Mouse (Mus musculus) embryonic facial prominence, embryonic 11.5 days (tissue): ENCODE data around the gene Gm49358. TPM values are rescaled to one million over a fixed set of nuclear protein-coding genes. Genes with fewer than 3 reads are reported as not detected.

Experiments
- ATAC-seq: fragments of 200-750 bp; cut with Nextera tagmentation; replicated peaks from 2 replicates; pipeline ENCODE4 v1.8.0; 2017; ENCODE audit warnings: low read depth; ENCODE audit not compliant: insufficient number of reproducible peaks, low FRiP score, low TSS enrichment
- DNase-seq: peaks from one replicate; pipeline ENCODE4 v3.0.0-alpha.2; 2015; ENCODE audit warnings: low spot score
- H3K27ac ChIP-seq: fragments of 300-500 bp; sonication (generic); replicated peaks from 2 replicates; pipeline ENCODE4 v1.5.1; 2014; ENCODE audit warnings: mild to moderate bottlenecking, low read depth, low read length, control low read depth
- H3K27me3 ChIP-seq: fragments of 300-500 bp; sonication (generic); 2 replicates; pipeline ENCODE4 v1.6.1; 2014; ENCODE audit warnings: mild to moderate bottlenecking, low read length, moderate library complexity, mixed read lengths; ENCODE audit not compliant: control insufficient read depth, insufficient read depth
- H3K36me3 ChIP-seq: fragments of 300-500 bp; sonication (generic); replicated peaks from 2 replicates; pipeline ENCODE4 v1.6.1; 2014; ENCODE audit warnings: low read depth, mild to moderate bottlenecking, low read length, moderate library complexity, mixed read lengths; ENCODE audit not compliant: control insufficient read depth, insufficient read depth
- H3K4me1 ChIP-seq: fragments of 300-500 bp; sonication (generic); 2 replicates; pipeline ENCODE4 v1.6.1; 2014; ENCODE audit warnings: low read length, mixed read lengths; ENCODE audit not compliant: control insufficient read depth, insufficient read depth
- H3K4me2 ChIP-seq: fragments of 300-500 bp; sonication (generic); 2 replicates; pipeline ENCODE4 v1.6.1; 2014; ENCODE audit warnings: low read depth, mild to moderate bottlenecking, control low read depth, low read length, moderate library complexity
- H3K4me3 ChIP-seq: fragments of 300-500 bp; sonication (generic); 2 replicates; pipeline ENCODE4 v1.5.1; 2014; ENCODE audit warnings: low read depth, low read length, control low read depth
- H3K9ac ChIP-seq: fragments of 300-500 bp; sonication (generic); replicated peaks from 2 replicates; pipeline ENCODE4 v1.6.1; 2014; ENCODE audit warnings: mild to moderate bottlenecking, control low read depth, low read length
- H3K9me3 ChIP-seq: fragments of 300-500 bp; sonication (generic); replicated peaks from 2 replicates; pipeline ENCODE4 v1.6.1; 2016; ENCODE audit warnings: mild to moderate bottlenecking, low read length, inconsistent platforms, mixed read lengths; ENCODE audit not compliant: control insufficient read depth
- WGBS: fragments of 180-500 bp; shearing (Covaris S2); extraction: QIAGEN DNeasy Blood & Tissue Kit; methylation state at CpG from one replicate; pipeline ENCODE4 v1.1.7; 2014; 5-methylcytosine and 5-hydroxymethylcytosine counted together
- polyA plus RNA-seq: library from polyadenylated mRNA; unstranded; fragments of >200 nt; fragmentation: Nextera tagmentation; extraction: Ambion mirVana; gene quantifications from 2 replicates; pipeline ENCODE4 v1.2.1, GENCODE M21; 2014

Gm49358 gene
- polyA plus RNA-seq, 1 experiment from 2014 or later: 0.31 TPM

- no peak overlapping the region for H3K9ac ChIP-seq
- DNase-seq (no peak), ATAC-seq (no peak)
- H3K9me3 ChIP-seq: no peaks in the 10 kb centered on the region
- no peak overlapping the region for H3K4me3 ChIP-seq
- H3K4me2 ChIP-seq: no peak overlapping the region
- WGBS: 84% methylated on average over 6 of the region's 6 CpGs
- H3K27ac ChIP-seq: no peak overlapping the region
- H3K4me1 ChIP-seq: no peaks in the 10 kb centered on the region; the same call in 1 of the 2 replicates
- no peaks in the 10 kb centered on the region for H3K36me3 ChIP-seq
- H3K27me3 ChIP-seq: no peaks in the 10 kb centered on the region
Measured at GRCm38 (mm10) chr10:86755816-86756502, 7.8 kb upstream of the Gm49358 start.

DNA sequence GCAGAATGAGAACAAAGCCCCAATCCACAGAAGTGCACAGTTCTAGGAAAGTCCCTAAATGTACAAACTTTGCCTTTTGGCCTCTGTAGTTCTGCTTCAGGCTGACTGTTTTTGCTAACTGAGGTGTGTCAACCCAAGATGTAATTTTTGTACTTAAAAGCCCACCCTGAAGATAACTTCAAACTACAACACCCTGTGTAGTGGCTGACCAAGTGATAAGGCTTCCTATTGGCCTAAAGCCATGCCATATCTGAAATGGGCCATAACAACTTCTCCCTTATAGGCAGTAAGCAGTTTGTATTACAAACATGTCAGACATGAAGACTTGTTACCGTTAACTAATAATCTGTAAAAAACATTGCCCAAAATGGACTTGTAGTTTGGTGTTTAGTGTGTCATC lies 6.0 kb upstream of the Gm49358 start:
- H3K4me1 ChIP-seq: no peaks in the 10 kb centered on the region; the same call in 1 of the 2 replicates
- H3K27me3 ChIP-seq: no peaks in the 10 kb centered on the region
- no peak overlapping the region for H3K27ac ChIP-seq
- H3K36me3 ChIP-seq: no peaks in the 10 kb centered on the region
- H3K9me3 ChIP-seq: no peaks in the 10 kb centered on the region
- DNase-seq (no peak), ATAC-seq (no peak)
- no peak overlapping the region for H3K9ac ChIP-seq
- 86% methylated on average over 1 of the region's 1 CpGs for WGBS
- H3K4me3 ChIP-seq: no peak overlapping the region
- no peak overlapping the region for H3K4me2 ChIP-seq

GRCm38 (mm10) chr10:86758211-86758610 lies 5.6 kb upstream of the Gm49358 start:
- no peaks in the 10 kb centered on the region; the same call in 1 of the 2 replicates for H3K4me1 ChIP-seq
- no peak overlapping the region for H3K27ac ChIP-seq
- no peak overlapping the region for H3K4me3 ChIP-seq
- H3K9ac ChIP-seq: no peak overlapping the region
- H3K4me2 ChIP-seq: no peak overlapping the region
- ATAC-seq: no peak
- no peaks in the 10 kb centered on the region for H3K36me3 ChIP-seq
- DNase-seq: no peak
- H3K9me3 ChIP-seq: no peaks in the 10 kb centered on the region
- WGBS: 89% methylated on average over 6 of the region's 6 CpGs
- H3K27me3 ChIP-seq: no peaks in the 10 kb centered on the region

GRCm38 (mm10) chr10:86761236-86761635 lies 2.5 kb upstream of the Gm49358 start:
- Histone ChIP-seq H3K4me1 (no peaks in the 10 kb centered on the region; the same call in 1 of the 2 replicates), H3K4me3 (no peak overlapping the region), H3K9me3 (no peaks in the 10 kb centered on the region), H3K9ac (no peak overlapping the region), H3K4me2 (no peak overlapping the region), H3K27ac (no peak overlapping the region), H3K27me3 (no peaks in the 10 kb centered on the region), H3K36me3 (no peaks in the 10 kb centered on the region)
- no peak for ATAC-seq
- WGBS: 85% methylated on average over 1 of the region's 1 CpGs
- DNase-seq: no peak

- DNase-seq: no peak
- Histone ChIP-seq H3K27ac (no peak overlapping the region), H3K4me3 (no peak overlapping the region), H3K4me1 (no peaks in the 10 kb centered on the region; the same call in 1 of the 2 replicates), H3K36me3 (no peaks in the 10 kb centered on the region), H3K9me3 (no peaks in the 10 kb centered on the region), H3K27me3 (no peaks in the 10 kb centered on the region), H3K4me2 (no peak overlapping the region), H3K9ac (no peak overlapping the region)
- ATAC-seq: no peak
- 46% methylated on average over 7 of the region's 7 CpGs for WGBS
Measured at GRCm38 (mm10) chr10:86761722-86762383, 1.9 kb upstream of the Gm49358 start.

DNA sequence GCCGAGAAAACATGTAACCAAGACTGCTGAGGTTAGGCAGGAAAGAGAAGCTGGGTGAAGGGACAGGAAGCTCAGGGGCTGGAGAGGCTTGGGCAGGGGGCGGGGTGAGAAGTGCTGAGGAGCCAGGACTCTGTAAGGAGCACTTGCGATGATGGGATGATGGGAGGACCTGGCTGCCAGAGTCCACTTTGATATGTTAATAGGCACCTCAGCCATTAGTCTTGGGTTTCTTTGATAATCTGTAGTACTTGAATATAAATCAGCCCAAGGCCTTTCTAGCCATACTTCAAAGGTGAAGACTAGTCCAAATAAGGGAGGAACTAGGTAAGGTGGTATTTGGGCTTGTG lies 1.4 kb upstream of the Gm49358 start:
- WGBS: 54% methylated on average over 3 of the region's 3 CpGs
- Histone ChIP-seq H3K36me3 (no peaks in the 10 kb centered on the region), H3K4me1 (no peaks in the 10 kb centered on the region; the same call in 1 of the 2 replicates), H3K27me3 (no peaks in the 10 kb centered on the region), H3K4me3 (no peak overlapping the region), H3K9ac (no peak overlapping the region), H3K4me2 (no peak overlapping the region), H3K9me3 (no peaks in the 10 kb centered on the region), H3K27ac (no peak overlapping the region)
- DNase-seq (no peak), ATAC-seq (no peak)

GRCm38 (mm10) chr10:86765344-86765966 lies 1.7 kb downstream of the Gm49358 start:
- DNase-seq: no peak
- H3K27ac ChIP-seq: no peak overlapping the region
- no peaks in the 10 kb centered on the region for H3K27me3 ChIP-seq
- no peak overlapping the region for H3K9ac ChIP-seq
- ATAC-seq: no peak
- H3K36me3 ChIP-seq: no peaks in the 10 kb centered on the region
- H3K4me2 ChIP-seq: no peak overlapping the region
- no peaks in the 10 kb centered on the region for H3K9me3 ChIP-seq
- WGBS: 91% methylated on average over 4 of the region's 4 CpGs
- H3K4me1 ChIP-seq: no peaks in the 10 kb centered on the region; the same call in 1 of the 2 replicates
- H3K4me3 ChIP-seq: no peak overlapping the region

DNA sequence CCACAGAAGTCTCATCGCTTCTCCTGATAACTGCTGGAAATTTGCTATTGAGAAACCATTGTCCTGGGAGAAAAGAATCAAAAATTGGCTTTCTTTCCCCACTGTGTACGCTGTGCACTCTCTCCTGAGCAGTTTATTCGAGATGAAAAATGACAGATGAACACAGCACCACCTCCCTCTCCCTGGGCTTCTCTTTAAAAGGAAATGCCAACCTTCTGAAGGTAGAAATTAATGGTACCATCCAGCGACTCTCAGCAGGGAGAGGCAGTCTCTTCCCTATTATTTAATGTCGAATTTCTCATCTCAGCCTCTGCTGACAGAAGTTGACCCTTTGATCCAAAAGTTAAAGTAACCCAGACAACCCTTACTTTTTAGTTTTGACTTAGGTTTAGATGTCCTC lies 5.4 kb downstream of the Gm49358 start:
- no peak overlapping the region for H3K27ac ChIP-seq
- no peak for DNase-seq
- H3K4me2 ChIP-seq: no peak overlapping the region
- WGBS: 70% methylated on average over 5 of the region's 5 CpGs
- H3K4me1 ChIP-seq: no peaks in the 10 kb centered on the region
- ATAC-seq: no peak
- H3K9ac ChIP-seq: no peak overlapping the region
- no peaks in the 10 kb centered on the region for H3K9me3 ChIP-seq
- H3K27me3 ChIP-seq: no peaks in the 10 kb centered on the region
- H3K36me3 ChIP-seq: no peaks in the 10 kb centered on the region
- H3K4me3 ChIP-seq: no peak overlapping the region
